Mouse (Mus musculus) heart, embryonic 12.5 days (tissue): ENCODE measurements around the gene Glrx3. TPM values are rescaled to one million over a fixed set of nuclear protein-coding genes. Genes with fewer than 3 reads are reported as not detected.
A peak's percentile ranks its signal among the peaks of the same experiment; 100 is the strongest.
"Not testable (repeated sequence)": the region's sequence is repeated elsewhere in the genome, so short reads cannot be mapped to it uniquely, and the experiment has no call there.

Experiments
- ATAC-seq: fragments of 200-750 bp; cut with Nextera tagmentation; 2 replicates; pipeline ENCODE4 v1.8.0; 2017; ENCODE audit warnings: moderate TSS enrichment, moderate library complexity; ENCODE audit not compliant: insufficient number of reproducible peaks, low FRiP score
- H3K27ac ChIP-seq: fragments of 300-500 bp; sonication (generic); 2 replicates; pipeline ENCODE4 v1.5.1; 2016; ENCODE audit warnings: mild to moderate bottlenecking, moderate library complexity; ENCODE audit not compliant: poor library complexity, severe bottlenecking
- H3K27me3 ChIP-seq: fragments of 300-500 bp; sonication (generic); replicated peaks from 2 replicates; pipeline ENCODE4 v1.6.1; 2016; ENCODE audit warnings: mild to moderate bottlenecking, moderate library complexity
- H3K36me3 ChIP-seq: fragments of 300-500 bp; sonication (generic); 2 replicates; pipeline ENCODE4 v1.6.1; 2016; ENCODE audit warnings: mild to moderate bottlenecking, moderate library complexity
- H3K4me1 ChIP-seq: fragments of 300-500 bp; sonication (generic); replicated peaks from 2 replicates; pipeline ENCODE4 v1.6.1; 2016; ENCODE audit warnings: mild to moderate bottlenecking
- H3K4me2 ChIP-seq: fragments of 300-500 bp; sonication (generic); 2 replicates; pipeline ENCODE4 v1.6.1; 2016; ENCODE audit warnings: mild to moderate bottlenecking, moderate library complexity
- H3K4me3 ChIP-seq: fragments of 300-500 bp; sonication (generic); 2 replicates; pipeline ENCODE4 v1.5.1; 2016; ENCODE audit warnings: mild to moderate bottlenecking
- H3K9ac ChIP-seq: fragments of 300-500 bp; sonication (generic); 2 replicates; pipeline ENCODE4 v1.6.1; 2016; ENCODE audit warnings: mild to moderate bottlenecking, moderate library complexity
- H3K9me3 ChIP-seq: fragments of 300-500 bp; sonication (generic); replicated peaks from 2 replicates; pipeline ENCODE4 v1.6.1; 2016; ENCODE audit warnings: mild to moderate bottlenecking, moderate library complexity
- WGBS: fragments of 180-500 bp; shearing (Covaris S2); methylation state at CpG from one replicate; pipeline ENCODE4 v1.1.7; 2016; 5-methylcytosine and 5-hydroxymethylcytosine counted together
- polyA plus RNA-seq: library from polyadenylated mRNA; unstranded; fragments of >200 nt; fragmentation: Nextera tagmentation; extraction: Ambion mirVana; gene quantifications from 2 replicates; pipeline ENCODE4 v1.2.1, GENCODE M21; 2016

Glrx3 gene
- polyA plus RNA-seq, 1 experiment from 2014 or later = 173 TPM

GRCm38 (mm10) chr7:137421236-137421635, 16.2 kb upstream of the Glrx3 start:
- no peaks in the 10 kb centered on the region for H3K4me1 ChIP-seq
- no peak overlapping the region for H3K4me3 ChIP-seq
- no peak for ATAC-seq
- H3K4me2 ChIP-seq = no peak overlapping the region
- 95% methylated on average over 4 of the region's 4 CpGs for WGBS
- H3K27ac ChIP-seq = no peak overlapping the region
- H3K36me3 ChIP-seq = no peaks in the 10 kb centered on the region
- H3K27me3 ChIP-seq = no peaks in the 10 kb centered on the region
- no peaks in the 10 kb centered on the region for H3K9me3 ChIP-seq
- H3K9ac ChIP-seq = no peak overlapping the region

GRCm38 (mm10) chr7:137426693-137427092, 10.7 kb upstream of the Glrx3 start:
- H3K4me1 ChIP-seq = no peaks in the 10 kb centered on the region
- H3K4me3 ChIP-seq = no peak overlapping the region
- no peak for ATAC-seq
- whole genome bisulfite sequencing = 40% methylated on average over 4 of the region's 4 CpGs
- no peak overlapping the region for H3K4me2 ChIP-seq
- no peaks in the 10 kb centered on the region for H3K9me3 ChIP-seq
- no peak overlapping the region for H3K27ac ChIP-seq
- no peak overlapping the region for H3K9ac ChIP-seq
- no peaks in the 10 kb centered on the region for H3K27me3 ChIP-seq
- no peaks in the 10 kb centered on the region for H3K36me3 ChIP-seq

GRCm38 (mm10) chr7:137431769-137432603, 5.4 kb upstream of the Glrx3 start:
- Histone ChIP-seq H3K4me3 (no peak overlapping the region), H3K27me3 (no peaks in the 10 kb centered on the region), H3K9me3 (no peaks in the 10 kb centered on the region), H3K36me3 (no peaks in the 10 kb centered on the region), H3K4me1 (no peaks in the 10 kb centered on the region), H3K4me2 (no peak overlapping the region), H3K27ac (no peak overlapping the region), H3K9ac (no peak overlapping the region)
- no peak for ATAC-seq
- WGBS = 59% methylated on average over 13 of the region's 13 CpGs

GRCm38 (mm10) chr7:137436901-137437300, 513 bp upstream of the Glrx3 start:
- no peak overlapping the region for H3K9ac ChIP-seq
- H3K27ac ChIP-seq = no peak overlapping the region
- peak overlapping the region; percentile 86 for H3K4me3 ChIP-seq
- WGBS = 77% methylated on average over 6 of the region's 6 CpGs
- no peaks in the 10 kb centered on the region for H3K36me3 ChIP-seq
- peak overlapping the region; percentile 86 for H3K4me2 ChIP-seq
- H3K4me1 ChIP-seq = peaks cover 14% of the 10 kb centered on the region
- H3K9me3 ChIP-seq = no peaks in the 10 kb centered on the region
- H3K27me3 ChIP-seq = no peaks in the 10 kb centered on the region
- no peak for ATAC-seq

GRCm38 (mm10) chr7:137438179-137438550, 751 bp downstream of the Glrx3 start:
- Histone ChIP-seq H3K4me3 (peak overlapping the region; percentile 86), H3K9ac (peak overlapping the region; percentile 95), H3K27me3 (no peaks in the 10 kb centered on the region), H3K4me1 (peaks cover 19% of the 10 kb centered on the region), H3K36me3 (no peaks in the 10 kb centered on the region), H3K4me2 (peak overlapping the region; percentile 86), H3K9me3 (no peaks in the 10 kb centered on the region), H3K27ac (peak overlapping the region; percentile 86)
- WGBS = 7% methylated on average over 7 of the region's 7 CpGs
- ATAC-seq = no peak

GRCm38 (mm10) chr7:137438962-137439361, 1.5 kb downstream of the Glrx3 start:
- WGBS = 87% methylated on average over 7 of the region's 7 CpGs
- H3K36me3 ChIP-seq, ATAC-seq, H3K27ac ChIP-seq, H3K27me3 ChIP-seq, H3K9me3 ChIP-seq: not testable (repeated sequence)
- peak overlapping the region; percentile 86 for H3K4me2 ChIP-seq
- H3K9ac ChIP-seq = peak overlapping the region; percentile 95; the same call in 1 of the 2 replicates
- H3K4me1 ChIP-seq = peaks cover 22% of the 10 kb centered on the region
- peak overlapping the region; percentile 86 for H3K4me3 ChIP-seq

GRCm38 (mm10) chr7:137442951-137443350, 5.5 kb downstream of the Glrx3 start:
- Histone ChIP-seq H3K4me2 (no peak overlapping the region), H3K36me3 (peaks cover 18% of the 10 kb centered on the region), H3K9me3 (no peaks in the 10 kb centered on the region), H3K27me3 (no peaks in the 10 kb centered on the region), H3K27ac (no peak overlapping the region), H3K9ac (no peak overlapping the region), H3K4me1 (peaks cover 22% of the 10 kb centered on the region), H3K4me3 (no peak overlapping the region)
- 93% methylated on average over 4 of the region's 4 CpGs for WGBS
- ATAC-seq = no peak

- WGBS = 92% methylated on average over 12 of the region's 12 CpGs
- no peak overlapping the region for H3K4me2 ChIP-seq
- H3K27ac ChIP-seq = no peak overlapping the region
- no peaks in the 10 kb centered on the region for H3K27me3 ChIP-seq
- no peak overlapping the region for H3K9ac ChIP-seq
- ATAC-seq = no peak
- no peak overlapping the region for H3K4me3 ChIP-seq
- H3K4me1 ChIP-seq = peaks cover 11% of the 10 kb centered on the region
- no peaks in the 10 kb centered on the region for H3K9me3 ChIP-seq
- peaks cover 38% of the 10 kb centered on the region for H3K36me3 ChIP-seq
Measured at GRCm38 (mm10) chr7:137445321-137445720, 7.9 kb downstream of the Glrx3 start.

- H3K9ac ChIP-seq = no peak overlapping the region
- H3K36me3 ChIP-seq = peaks cover 71% of the 10 kb centered on the region
- H3K27ac ChIP-seq = no peak overlapping the region
- H3K27me3 ChIP-seq = no peaks in the 10 kb centered on the region
- ATAC-seq = no peak
- H3K4me1 ChIP-seq = no peaks in the 10 kb centered on the region
- WGBS = 79% methylated on average over 5 of the region's 5 CpGs
- H3K9me3 ChIP-seq = no peaks in the 10 kb centered on the region
- no peak overlapping the region for H3K4me2 ChIP-seq
- H3K4me3 ChIP-seq = no peak overlapping the region
Measured at GRCm38 (mm10) chr7:137461396-137461795, 24.0 kb downstream of the Glrx3 start.

- ATAC-seq = no peak
- Histone ChIP-seq H3K4me3 (no peak overlapping the region), H3K4me1 (no peaks in the 10 kb centered on the region), H3K4me2 (no peak overlapping the region), H3K9ac (no peak overlapping the region), H3K9me3 (no peaks in the 10 kb centered on the region), H3K36me3 (peaks cover 62% of the 10 kb centered on the region), H3K27ac (no peak overlapping the region), H3K27me3 (peaks cover 6% of the 10 kb centered on the region; the same call in 1 of the 2 replicates)
- 81% methylated on average over 4 of the region's 4 CpGs for whole genome bisulfite sequencing
Measured at GRCm38 (mm10) chr7:137468174-137468573, 30.8 kb downstream of the Glrx3 start.

GRCm38 (mm10) chr7:137471431-137472120, 34.2 kb downstream of the Glrx3 start:
- Histone ChIP-seq H3K27ac (no peak overlapping the region), H3K4me1 (peaks cover 6% of the 10 kb centered on the region), H3K27me3 (peaks cover 20% of the 10 kb centered on the region), H3K4me3 (no peak overlapping the region), H3K36me3 (peaks cover 38% of the 10 kb centered on the region), H3K4me2 (no peak overlapping the region), H3K9ac (no peak overlapping the region), H3K9me3 (no peaks in the 10 kb centered on the region)
- no peak; the same call in 1 of the 2 replicates for ATAC-seq
- WGBS = 59% methylated on average over 7 of the region's 7 CpGs
